Mouse (Mus musculus) cerebellum, adult 2 months (tissue): Measurements from ENCODE around the gene Trub1. TPM values are rescaled to one million over a fixed set of nuclear protein-coding genes. Genes with fewer than 3 reads are reported as not detected.

Experiments
- DNase-seq, 2 experiments: peaks; one replicate each; pipeline ENCODE4 v3.0.0; 2021
- H3K27ac ChIP-seq: fragments of 200-500 bp; 2 replicates; pipeline ENCODE4 v1.5.1; 2012; ENCODE audit warnings: low read length, control low read depth, inconsistent platforms; ENCODE audit not compliant: insufficient read depth
- H3K27me3 ChIP-seq: fragments of 200-500 bp; 2 replicates; pipeline ENCODE4 v1.6.1; 2012; ENCODE audit warnings: inconsistent platforms, mild to moderate bottlenecking, low read length, moderate library complexity; ENCODE audit not compliant: control insufficient read depth, insufficient read depth
- H3K4me1 ChIP-seq: fragments of 200-500 bp; 2 replicates; pipeline ENCODE4 v1.6.1; 2011; ENCODE audit warnings: low read length; ENCODE audit not compliant: control insufficient read depth, insufficient read depth
- H3K4me3 ChIP-seq: fragments of 200-500 bp; replicated peaks from 2 replicates; pipeline ENCODE3; 2011; ENCODE audit warnings: mild to moderate bottlenecking, low read depth, low read length, control low read depth; ENCODE audit not compliant: insufficient read depth
- CTCF ChIP-seq: fragments of 200-500 bp; IDR thresholded peaks from 2 replicates; pipeline ENCODE4 v1.5.1; 2011; ENCODE audit warnings: low read depth, mild to moderate bottlenecking, control low read depth, low read length, moderate library complexity, borderline replicate concordance; ENCODE audit not compliant: insufficient read depth
- POLR2A ChIP-seq: fragments of 200-500 bp; IDR thresholded peaks from 2 replicates; pipeline ENCODE4 v1.6.1; 2011; ENCODE audit warnings: low read length, control low read depth, borderline replicate concordance; ENCODE audit not compliant: insufficient read depth
- WGBS: fragments of 180-500 bp; shearing (Covaris S2); methylation state at CpG from one replicate; pipeline ENCODE4 v1.1.7; 2018; 5-methylcytosine and 5-hydroxymethylcytosine counted together
- polyA plus RNA-seq: library from polyadenylated mRNA; depleted of rRNA; stranded (reverse); fragments of >200 nt; gene quantifications from 2 replicates; pipeline ENCODE4 v1.2.3, GENCODE M21; 2012

The Trub1 gene
- polyA plus RNA-seq, 1 experiment = 17.8 TPM

- Histone ChIP-seq H3K27ac (no peak overlapping the region), H3K4me3 (no peak overlapping the region), H3K27me3 (no peaks in the 10 kb centered on the region; the same call in 1 of the 2 replicates), H3K4me1 (peaks cover 9% of the 10 kb centered on the region)
- TF ChIP-seq POLR2A (no peak), CTCF (no peak)
- WGBS = 94% methylated on average over 8 of the region's 8 CpGs
- DNase-seq = no peak
These were observed 37.5 kb upstream of the Trub1 start for GRCm38 (mm10) chr19:57415031-57415807.

- H3K27ac ChIP-seq = no peak overlapping the region
- DNase-seq = no peak
- no peaks in the 10 kb centered on the region; the same call in 1 of the 2 replicates for H3K27me3 ChIP-seq
- WGBS = 31% methylated on average over 17 of the region's 17 CpGs
- TF ChIP-seq CTCF (no peak), POLR2A (no peak)
- H3K4me1 ChIP-seq = no peaks in the 10 kb centered on the region
- no peak overlapping the region for H3K4me3 ChIP-seq
These were observed 34.7 kb upstream of the Trub1 start for GRCm38 (mm10) chr19:57417800-57418580.

- Histone ChIP-seq H3K27ac (no peak overlapping the region), H3K27me3 (no peaks in the 10 kb centered on the region; the same call in 1 of the 2 replicates), H3K4me1 (peaks cover 4% of the 10 kb centered on the region), H3K4me3 (no peak overlapping the region)
- no peak for TF ChIP-seq POLR2A
- TF ChIP-seq CTCF = no peak
- 63% methylated on average over 3 of the region's 3 CpGs for WGBS
- DNase-seq = no peak
These were observed 29.3 kb upstream of the Trub1 start for GRCm38 (mm10) chr19:57423402-57423801.

- peaks cover 4% of the 10 kb centered on the region for H3K4me1 ChIP-seq
- H3K4me3 ChIP-seq = no peak overlapping the region
- DNase-seq = no peak
- H3K27ac ChIP-seq = no peak overlapping the region
- no peaks in the 10 kb centered on the region for H3K27me3 ChIP-seq
- WGBS = 94% methylated on average over 15 of the region's 15 CpGs
- no peak for TF ChIP-seq POLR2A
- TF ChIP-seq CTCF = no peak
These were observed 27.4 kb upstream of the Trub1 start for GRCm38 (mm10) chr19:57425296-57425695.

- Histone ChIP-seq H3K27me3 (no peaks in the 10 kb centered on the region), H3K27ac (no peak overlapping the region), H3K4me1 (peaks cover 4% of the 10 kb centered on the region), H3K4me3 (no peak overlapping the region)
- WGBS = 96% methylated on average over 8 of the region's 8 CpGs
- DNase-seq = no peak
- TF ChIP-seq CTCF (no peak), POLR2A (no peak)
These were observed 25.9 kb upstream of the Trub1 start for GRCm38 (mm10) chr19:57426841-57427240.

- Histone ChIP-seq H3K27me3 (no peaks in the 10 kb centered on the region; the same call in 1 of the 2 replicates), H3K4me1 (peaks cover 4% of the 10 kb centered on the region), H3K4me3 (no peak overlapping the region), H3K27ac (no peak overlapping the region)
- WGBS = 29% methylated on average over 14 of the region's 14 CpGs
- TF ChIP-seq POLR2A (no peak), CTCF (no peak)
- DNase-seq = no peak
These were observed 24.8 kb upstream of the Trub1 start for GRCm38 (mm10) chr19:57427756-57428438.

- DNase-seq = no peak
- Histone ChIP-seq H3K27ac (no peak overlapping the region), H3K4me1 (peaks cover 4% of the 10 kb centered on the region), H3K27me3 (no peaks in the 10 kb centered on the region; the same call in 1 of the 2 replicates), H3K4me3 (no peak overlapping the region)
- TF ChIP-seq POLR2A = no peak
- no peak for TF ChIP-seq CTCF
- 56% methylated on average over 3 of the region's 3 CpGs for WGBS
These were observed 24.1 kb upstream of the Trub1 start for GRCm38 (mm10) chr19:57428641-57429040.

GRCm38 (mm10) chr19:57429926-57430325 lies 22.8 kb upstream of the Trub1 start:
- 89% methylated on average over 6 of the region's 6 CpGs for WGBS
- DNase-seq = no peak
- Histone ChIP-seq H3K4me3 (no peak overlapping the region), H3K27ac (no peak overlapping the region), H3K27me3 (no peaks in the 10 kb centered on the region; the same call in 1 of the 2 replicates), H3K4me1 (peaks cover 4% of the 10 kb centered on the region)
- no peak for TF ChIP-seq POLR2A
- TF ChIP-seq CTCF = no peak
